ENCODE assay signal across 12 mouse cellular contexts in the genomic region with DNA sequence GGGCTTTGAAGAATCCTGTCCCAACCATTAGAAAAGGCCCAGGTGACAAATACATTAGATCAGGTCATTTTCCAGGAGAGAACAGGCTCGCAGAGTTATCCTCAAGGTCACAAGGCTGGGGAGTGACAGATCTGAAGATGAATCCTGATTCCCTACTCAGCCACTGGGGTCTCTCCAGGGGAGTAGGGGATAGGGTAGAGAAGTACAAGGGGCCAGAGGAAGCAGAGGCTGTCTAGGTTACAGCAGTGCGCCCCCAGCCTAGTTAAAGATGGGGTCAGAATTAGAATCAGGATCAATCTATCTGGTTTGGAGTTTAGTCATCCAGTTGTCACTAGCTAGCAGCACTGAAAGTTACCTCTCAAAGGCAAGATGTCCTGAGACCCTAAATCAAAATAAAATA. TPM values are rescaled to one million over a fixed set of nuclear protein-coding genes. Genes with fewer than 3 reads are reported as not detected.
DNase-seq lines count a peak whose midpoint lies in the region; ATAC-seq lines count a peak whose summit lies in the region.
"Had no signal": no experiment of that assay in that cellular context is flagged by ENCODE, and none has a peak within 500 bp of the region (broad histone marks: within the 10 kb centered on the region; RNA-seq: fewer than 3 reads in every experiment).

No protein-coding gene starts in this region.

- peaks cover 4 to 6% of the 10 kb centered on the region in 2 experiments; a peak in 1 of 4 replicates for H3K4me1 ChIP-seq in heart, embryonic 14.5 days (ENCODE audit: control insufficient read depth in 2 of 2, insufficient read depth in 2 of 2, low read length in 2 of 2)
- no peaks in the 10 kb centered on the region for H3K4me1 ChIP-seq in embryonic facial prominence, embryonic 11.5 days (ENCODE audit: control insufficient read depth, insufficient read depth, low read length)
- peaks cover 45% of the 10 kb centered on the region for H3K4me1 ChIP-seq in hindbrain, embryonic 13.5 days (replicated peaks)
- H3K4me1 ChIP-seq in midbrain, embryonic 12.5 days, result peaks cover 41% of the 10 kb centered on the region

- peaks cover 40% of the 10 kb centered on the region for H3K27me3 ChIP-seq in heart, embryonic 14.5 days (ENCODE audit: control insufficient read depth, insufficient read depth, low read length)
- H3K27me3 ChIP-seq in embryonic facial prominence, embryonic 11.5 days (ENCODE audit: control insufficient read depth, insufficient read depth, low read length), result no peaks in the 10 kb centered on the region; the same call in 1 of the 2 replicates
- H3K27me3 ChIP-seq in hindbrain, embryonic 13.5 days, result no peaks in the 10 kb centered on the region
- H3K27me3 ChIP-seq in midbrain, embryonic 12.5 days, result peaks cover 21% of the 10 kb centered on the region

- H3K36me3 ChIP-seq in heart, embryonic 14.5 days (ENCODE audit: control insufficient read depth, insufficient read depth, low read length), result no peaks in the 10 kb centered on the region
- H3K36me3 ChIP-seq in embryonic facial prominence, embryonic 11.5 days (replicated peaks; ENCODE audit: control insufficient read depth, insufficient read depth, low read depth, low read length), result no peaks in the 10 kb centered on the region
- H3K36me3 ChIP-seq in hindbrain, embryonic 13.5 days, result no peaks in the 10 kb centered on the region
- no peaks in the 10 kb centered on the region for H3K36me3 ChIP-seq in midbrain, embryonic 12.5 days

- peak overlapping the region; percentile 95 for H3K4me2 ChIP-seq in heart, embryonic 14.5 days (ENCODE audit: low read length)
- peak overlapping the region; percentile 95 for H3K4me2 ChIP-seq in embryonic facial prominence, embryonic 11.5 days (ENCODE audit: low read depth, low read length)
- H3K4me2 ChIP-seq in hindbrain, embryonic 13.5 days, result peak overlapping the region; percentile 74
- H3K4me2 ChIP-seq in midbrain, embryonic 12.5 days (replicated peaks), result peak overlapping the region; percentile 75

- no peak overlapping the region for H3K27ac ChIP-seq in heart, embryonic 14.5 days (replicated peaks in 1 of 2; ENCODE audit: control insufficient read depth in 1 of 2, insufficient read depth in 1 of 2, low read depth in 2 of 2, low read length in 2 of 2)
- H3K27ac ChIP-seq in embryonic facial prominence, embryonic 11.5 days (replicated peaks; ENCODE audit: low read depth, low read length), result no peak overlapping the region
- H3K27ac ChIP-seq in hindbrain, embryonic 13.5 days, result peak overlapping the region; percentile 98
- peak overlapping the region; percentile 95 for H3K27ac ChIP-seq in midbrain, embryonic 12.5 days (replicated peaks)
- H3K27ac ChIP-seq: macrophage had no signal

- no peak for DNase-seq in heart, postnatal 10 days
- no peak for DNase-seq in embryonic facial prominence, embryonic 11.5 days (ENCODE audit: low spot score)
- no peak for DNase-seq in gastrocnemius, postnatal 10 days
- DNase-seq in layer of hippocampus, adult 9-10 months (ENCODE audit: low spot score), result no peak
- DNase-seq: adrenal gland, adult 8-10 months had no signal

- peak overlapping the region in 1 of 2 experiments; percentile 51; a peak in 1 of 4 replicates for H3K4me3 ChIP-seq in heart, embryonic 14.5 days (ENCODE audit: control insufficient read depth in 1 of 2, insufficient read depth in 1 of 2, low read depth in 1 of 2, low read length in 2 of 2)
- peak overlapping the region; percentile 57 for H3K4me3 ChIP-seq in embryonic facial prominence, embryonic 11.5 days (ENCODE audit: low read depth, low read length)
- peak overlapping the region; percentile 77 for H3K4me3 ChIP-seq in hindbrain, embryonic 13.5 days
- H3K4me3 ChIP-seq in midbrain, embryonic 12.5 days, result peak overlapping the region; percentile 81

- ATAC-seq in heart, embryonic 14.5 days (ENCODE audit: insufficient number of reproducible peaks, insufficient read depth, low FRiP score, low read depth), result no peak
- no peak for ATAC-seq in embryonic facial prominence, embryonic 11.5 days (replicated peaks; ENCODE audit: insufficient number of reproducible peaks, low FRiP score, low TSS enrichment, low read depth)
- peak; percentile 41 for ATAC-seq in hindbrain, embryonic 13.5 days (ENCODE audit: low FRiP score)
- peak; percentile 53; the same call in 1 of the 2 replicates for ATAC-seq in midbrain, embryonic 12.5 days (ENCODE audit: low FRiP score, low read depth)
- no peak for ATAC-seq in activated CD4-positive, CD25-positive, alpha-beta regulatory T cell, adult 4 months
- ATAC-seq: CD4-positive, CD25-positive, alpha-beta regulatory T cell, adult 4 months had no signal

- no peaks in the 10 kb centered on the region for H3K9me3 ChIP-seq in heart, embryonic 14.5 days (ENCODE audit: control insufficient read depth, low read length)
- H3K9me3 ChIP-seq in embryonic facial prominence, embryonic 11.5 days (replicated peaks; ENCODE audit: control insufficient read depth, low read length), result no peaks in the 10 kb centered on the region
- H3K9me3 ChIP-seq in hindbrain, embryonic 13.5 days, result no peaks in the 10 kb centered on the region
- H3K9me3 ChIP-seq in midbrain, embryonic 12.5 days, result no peaks in the 10 kb centered on the region

- intact Hi-C loops in heart, postnatal 10 days (cut with DNase I), result no loop called here

- WGBS in heart, embryonic 14.5 days, result 56% methylated on average over 2 of the region's 2 CpGs
- 59% methylated on average over 2 of the region's 2 CpGs for WGBS in embryonic facial prominence, embryonic 11.5 days
- WGBS in hindbrain, embryonic 13.5 days, result 58% methylated on average over 2 of the region's 2 CpGs
- WGBS in midbrain, embryonic 12.5 days, result 48% methylated on average over 2 of the region's 2 CpGs

- H3K9ac ChIP-seq in heart, embryonic 14.5 days (ENCODE audit: low read length), result peak overlapping the region; percentile 69
- H3K9ac ChIP-seq in embryonic facial prominence, embryonic 11.5 days (replicated peaks; ENCODE audit: low read length), result peak overlapping the region; percentile 86
- peak overlapping the region; percentile 97 for H3K9ac ChIP-seq in hindbrain, embryonic 13.5 days
- peak overlapping the region; percentile 97; the same call in 1 of the 2 replicates for H3K9ac ChIP-seq in midbrain, embryonic 12.5 days (replicated peaks)

RNA-seq across cellular contexts. Expression of gene Add2, which starts 0.3 kb away (rescaled TPM):
- polyA plus RNA-seq in heart, embryonic 14.5 days (2014; fragmentation: Nextera tagmentation; extraction: Ambion mirVana), result 1.7 and 2.3 TPM in 2 replicates
- total RNA-seq in heart, postnatal 10 days (2021), result 1 to 10 TPM; 1.4 to 1.9 TPM
- 19.1 and 22.1 TPM in 2 replicates for polyA plus RNA-seq in embryonic facial prominence, embryonic 11.5 days (2014; fragmentation: Nextera tagmentation; extraction: Ambion mirVana)
- polyA plus RNA-seq in hindbrain, embryonic 13.5 days (2015; fragmentation: Nextera tagmentation; extraction: Ambion mirVana), result 173 and 185 TPM in 2 replicates
- polyA plus RNA-seq in midbrain, embryonic 12.5 days (2016; fragmentation: Nextera tagmentation; extraction: Ambion mirVana), result 127 and 130 TPM in 2 replicates
- total RNA-seq in gastrocnemius, postnatal 10 days (2021), result 1 to 10 TPM in 1 of 2 experiments, under 1 TPM in 1; 0.68 to 1.9 TPM
- polyA plus RNA-seq in activated CD4-positive, CD25-positive, alpha-beta regulatory T cell, adult 4 months (2017; shearing (Covaris generic)), result not detected
- polyA plus RNA-seq: CD4-positive, CD25-positive, alpha-beta regulatory T cell, adult 4 months; macrophage had no signal

RNA-seq across cellular contexts. Expression of gene Figla, which starts 12.2 kb away (rescaled TPM):
- polyA plus RNA-seq in heart, embryonic 14.5 days (2014; fragmentation: Nextera tagmentation; extraction: Ambion mirVana), result not detected in 2 replicates
- not detected for total RNA-seq in heart, postnatal 10 days (2021)
- not detected in 2 replicates for polyA plus RNA-seq in embryonic facial prominence, embryonic 11.5 days (2014; fragmentation: Nextera tagmentation; extraction: Ambion mirVana)
- not detected in 2 replicates for polyA plus RNA-seq in hindbrain, embryonic 13.5 days (2015; fragmentation: Nextera tagmentation; extraction: Ambion mirVana)
- not detected in 2 replicates for polyA plus RNA-seq in midbrain, embryonic 12.5 days (2016; fragmentation: Nextera tagmentation; extraction: Ambion mirVana)
- not detected for total RNA-seq in gastrocnemius, postnatal 10 days (2021)
- polyA plus RNA-seq in activated CD4-positive, CD25-positive, alpha-beta regulatory T cell, adult 4 months (2017; shearing (Covaris generic)), result not detected
- total RNA-seq: adrenal gland, adult 8-10 months; hematopoietic stem cell, adult 5-6 weeks had no signal
- polyA plus RNA-seq: CD4-positive, CD25-positive, alpha-beta regulatory T cell, adult 4 months; macrophage had no signal

Comparison
In these comparisons a context has a peak if more than half of its experiments do, and no peak if none do; other contexts are left out.
1. ATAC-seq: peak in hindbrain, embryonic 13.5 days (single experiment) and midbrain, embryonic 12.5 days (single experiment); none in heart, embryonic 14.5 days (single experiment), embryonic facial prominence, embryonic 11.5 days (single experiment) and activated CD4-positive, CD25-positive, alpha-beta regulatory T cell, adult 4 months (single experiment).
2. H3K27ac ChIP-seq: peak in hindbrain, embryonic 13.5 days (single experiment) and midbrain, embryonic 12.5 days (single experiment); none in heart, embryonic 14.5 days (0 of 2) and embryonic facial prominence, embryonic 11.5 days (single experiment).
3. Peak in every context shown above with its lines, with median percentiles within 50 percentile points of each other: H3K4me2 ChIP-seq and H3K9ac ChIP-seq.